Mouse (Mus musculus) olfactory bulb, adult 2 months (tissue): Measurements from ENCODE around the gene Klk13. TPM values are rescaled to one million over a fixed set of nuclear protein-coding genes. Genes with fewer than 3 reads are reported as not detected.
A peak's percentile ranks its signal among the peaks of the same experiment; 100 is the strongest.
"Not testable (repeated sequence)": the region's sequence is repeated elsewhere in the genome, so short reads cannot be mapped to it uniquely, and the experiment has no call there.

Experiments
- H3K27ac ChIP-seq: fragments of 200-500 bp; 2 replicates; pipeline ENCODE4 v1.5.1; 2012; ENCODE audit warnings: low read depth, low read length; ENCODE audit not compliant: insufficient read depth
- H3K4me1 ChIP-seq: fragments of 200-500 bp; 2 replicates; pipeline ENCODE4 v1.6.1; 2012; ENCODE audit warnings: low read length; ENCODE audit not compliant: control insufficient read depth, insufficient read depth
- H3K4me3 ChIP-seq: fragments of 200-500 bp; 2 replicates; pipeline ENCODE4 v1.5.1; 2012; ENCODE audit warnings: mild to moderate bottlenecking, low read depth, low read length, moderate library complexity; ENCODE audit not compliant: insufficient read depth
- CTCF ChIP-seq: fragments of 200-500 bp; IDR thresholded peaks from 2 replicates; pipeline ENCODE4 v1.5.1; 2012; ENCODE audit warnings: low read depth, mild to moderate bottlenecking, low read length, moderate library complexity; ENCODE audit not compliant: insufficient read depth
- POLR2A ChIP-seq: fragments of 200-500 bp; IDR thresholded peaks from 2 replicates; pipeline ENCODE4 v1.6.1; 2012; ENCODE audit warnings: mild to moderate bottlenecking, low read depth, low read length, moderate library complexity; ENCODE audit not compliant: insufficient read depth
- WGBS: fragments of 180-500 bp; shearing (Covaris S2); methylation state at CpG from one replicate; pipeline ENCODE4 v1.1.7; 2018; 5-methylcytosine and 5-hydroxymethylcytosine counted together
- polyA plus RNA-seq: library from polyadenylated mRNA; stranded (reverse); fragments of >200 nt; gene quantifications from 2 replicates; pipeline ENCODE4 v1.2.4, GENCODE M21; 2012; ENCODE audit warnings: low replicate concordance; ENCODE audit not compliant: missing spikeins, insufficient read depth, insufficient read length

The Klk13 gene
- polyA plus RNA-seq, 1 experiment, result not detected

DNA sequence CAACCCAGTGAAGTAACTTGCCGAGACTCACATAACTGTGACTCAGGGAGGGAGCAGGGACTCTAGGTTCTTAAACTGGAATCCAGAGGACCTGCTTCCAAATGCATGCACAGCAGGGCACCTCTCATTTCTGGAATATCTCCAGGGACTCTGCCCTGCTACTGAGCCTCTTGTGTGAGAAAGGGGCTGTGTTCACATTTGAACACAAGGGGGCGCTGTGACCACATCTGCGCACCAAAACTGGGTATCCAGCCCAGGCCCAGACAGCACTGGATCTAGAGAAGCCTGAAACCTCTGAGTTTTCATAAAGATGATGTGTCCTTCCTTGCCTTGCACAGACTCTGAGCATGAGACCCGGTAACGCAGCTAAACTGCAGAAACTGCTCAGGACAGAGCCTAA is 31.4 kb upstream of the Klk13 start:
- WGBS, result 22% methylated on average over 5 of the region's 5 CpGs
- Histone ChIP-seq H3K27ac (no peak overlapping the region), H3K4me1 (no peaks in the 10 kb centered on the region), H3K4me3 (no peak overlapping the region)
- TF ChIP-seq POLR2A, result no peak
- peak; percentile 65; the same call in 1 of the 2 replicates for TF ChIP-seq CTCF

DNA sequence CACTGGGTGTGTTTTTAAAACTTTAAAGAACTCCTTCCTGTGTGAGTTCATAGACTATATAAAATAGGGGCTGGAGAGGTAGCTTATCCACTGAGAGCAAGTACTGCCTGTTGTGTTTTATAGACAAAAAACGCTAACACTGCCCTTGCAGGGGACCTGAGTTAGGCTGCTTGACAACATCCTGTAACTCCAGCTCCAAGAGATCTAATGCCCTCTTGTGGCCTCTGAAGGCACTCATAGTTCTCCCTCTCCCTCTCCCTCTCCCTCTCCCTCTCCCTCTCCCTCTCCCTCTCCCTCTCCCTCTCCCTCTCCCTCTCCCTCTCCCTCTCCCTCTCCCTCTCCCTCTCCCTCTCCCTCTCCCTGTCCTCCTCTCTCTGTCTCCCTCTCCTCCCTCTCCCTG is 29.9 kb upstream of the Klk13 start:
- 26% methylated on average over 1 of the region's 1 CpGs for WGBS
- not testable (repeated sequence) for H3K4me3 ChIP-seq, H3K4me1 ChIP-seq, H3K27ac ChIP-seq

DNA sequence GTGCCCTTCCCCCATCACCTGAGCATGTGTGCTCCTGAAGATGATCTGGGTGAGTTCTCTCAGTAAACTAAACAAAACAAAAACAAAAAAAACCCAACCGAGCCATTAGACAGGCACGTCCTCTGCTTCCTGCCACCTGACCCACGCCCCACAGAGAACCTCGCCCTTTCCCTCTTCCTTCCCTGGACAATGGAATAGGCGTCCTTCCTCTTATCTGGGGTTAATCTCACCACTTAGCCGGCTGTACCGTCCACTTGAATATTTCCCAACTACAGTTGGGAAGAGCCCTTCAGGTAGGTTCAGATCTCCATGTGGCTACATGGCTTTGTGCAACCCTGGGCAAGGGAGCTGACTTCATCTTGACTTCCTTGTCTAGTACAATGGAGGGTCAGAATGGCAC is 27.3 kb upstream of the Klk13 start:
- Histone ChIP-seq H3K4me3 (no peak overlapping the region), H3K4me1 (peaks cover 4% of the 10 kb centered on the region; the same call in 1 of the 2 replicates), H3K27ac (no peak overlapping the region)
- 77% methylated on average over 7 of the region's 7 CpGs for WGBS
- TF ChIP-seq CTCF (no peak), POLR2A (no peak)

DNA sequence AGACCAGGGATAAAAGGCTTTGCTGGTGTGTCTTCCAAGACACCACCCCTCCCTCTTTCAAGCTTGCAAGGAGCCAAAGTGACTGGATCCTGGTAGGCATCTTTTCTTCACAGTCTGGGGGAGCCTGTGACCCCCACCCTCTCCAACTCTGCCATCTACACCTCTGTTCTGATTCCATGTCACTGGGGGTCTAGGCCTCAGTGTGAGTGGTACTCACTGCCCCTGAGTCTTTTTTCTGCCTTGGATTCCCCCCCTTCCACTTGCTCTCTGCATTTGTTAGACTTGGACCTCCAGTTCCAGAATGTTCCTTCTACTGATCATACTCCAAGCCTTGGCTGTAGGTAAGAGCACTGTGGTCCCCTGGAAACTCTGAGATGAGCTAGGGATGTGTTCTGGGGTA is 22.2 kb upstream of the Klk13 start, which contains the start of gene Klk14:
TSS of gene Klk14 (plus strand) at position 301 of the 400 bp plus-strand sequence.
- no peak within 1 kb of the TSS for H3K4me3 ChIP-seq
- no peak within 1 kb of the TSS for H3K27ac ChIP-seq
- no peak for TF ChIP-seq CTCF
- TF ChIP-seq POLR2A, result no peak
- H3K4me1 ChIP-seq, result peaks cover 4% of the 10 kb centered on the region; the same call in 1 of the 2 replicates

DNA sequence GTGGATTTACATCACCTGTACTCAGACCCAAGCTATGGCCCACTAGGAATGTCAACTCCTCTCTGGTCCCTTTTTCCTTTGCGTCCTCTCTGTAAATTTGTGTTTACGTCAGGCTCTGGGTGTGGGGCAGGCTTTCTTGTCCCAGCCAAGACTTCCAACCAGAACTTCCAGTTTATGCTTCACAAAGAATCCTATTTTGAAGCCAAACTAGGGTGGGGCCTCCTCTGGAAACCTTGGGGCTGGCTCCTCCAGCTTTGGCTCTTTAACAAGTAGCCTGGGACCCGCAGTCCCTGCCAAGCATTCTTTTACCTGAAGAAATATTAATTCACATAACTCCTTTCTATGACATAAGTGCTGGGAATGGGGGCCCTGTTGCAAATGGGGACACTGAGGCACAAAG is 2.3 kb upstream of the Klk13 start:
- TF ChIP-seq POLR2A (no peak), CTCF (no peak)
- H3K4me1 ChIP-seq, result peaks cover 8% of the 10 kb centered on the region; the same call in 1 of the 2 replicates
- WGBS, result 89% methylated on average over 3 of the region's 3 CpGs
- H3K27ac ChIP-seq, result no peak overlapping the region
- H3K4me3 ChIP-seq, result no peak overlapping the region

DNA sequence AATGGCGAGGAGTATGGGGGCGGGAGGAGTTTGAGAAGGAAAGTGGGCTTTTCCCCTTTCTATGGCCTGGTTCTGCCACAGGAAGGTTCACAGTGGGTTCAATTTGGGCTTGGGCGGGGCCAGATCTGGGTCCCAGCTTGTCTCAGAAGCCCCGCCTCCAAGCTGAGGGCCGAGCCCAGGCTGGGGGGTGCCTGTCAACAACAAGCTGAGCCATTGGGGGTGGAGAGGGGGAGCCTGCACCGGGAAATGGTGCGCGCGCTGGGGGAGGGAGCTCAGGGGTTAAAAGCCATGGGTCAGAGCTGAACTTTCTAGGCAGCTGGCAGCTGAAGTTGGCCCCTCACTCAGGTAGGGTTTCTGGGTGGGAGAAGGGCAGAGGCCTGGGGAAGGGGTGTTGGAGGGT is 550 bp downstream of the Klk13 start:
- Histone ChIP-seq H3K27ac (no peak overlapping the region), H3K4me3 (no peak overlapping the region), H3K4me1 (peaks cover 8% of the 10 kb centered on the region; the same call in 1 of the 2 replicates)
- TF ChIP-seq POLR2A (no peak), CTCF (no peak)
- WGBS, result 10% methylated on average over 9 of the region's 9 CpGs

DNA sequence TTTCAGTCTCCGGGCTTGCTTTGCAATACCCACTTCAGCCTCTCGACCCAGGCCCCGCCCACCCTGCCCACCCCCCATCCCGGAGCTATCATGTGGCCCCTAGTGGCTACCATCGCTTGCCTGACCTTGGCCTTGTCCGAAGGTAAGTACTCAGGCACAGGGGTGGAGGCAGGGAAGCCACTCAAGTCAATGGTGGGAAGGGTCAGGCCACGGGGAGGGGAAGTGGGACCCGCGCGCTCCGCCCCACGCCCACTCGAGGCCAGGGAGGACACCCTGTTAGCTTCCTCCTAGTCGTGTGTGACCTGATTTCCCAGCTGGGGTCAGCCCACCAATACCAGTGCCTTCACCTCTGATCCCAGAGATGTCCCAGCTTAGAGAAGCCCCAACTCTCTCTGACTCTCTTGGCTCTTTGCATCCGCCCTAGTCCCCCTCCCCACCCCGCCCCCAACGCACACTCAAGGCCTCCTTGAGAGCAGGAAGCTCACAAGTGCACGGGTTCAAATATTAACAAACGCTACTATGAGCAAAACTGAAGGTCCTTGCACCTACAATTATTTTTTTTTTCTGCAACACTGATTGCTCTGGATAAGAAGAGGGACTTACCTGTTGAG is 1.5 kb downstream of the Klk13 start:
- WGBS, result 14% methylated on average over 19 of the region's 19 CpGs
- Histone ChIP-seq H3K27ac (no peak overlapping the region), H3K4me3 (no peak overlapping the region), H3K4me1 (peaks cover 8% of the 10 kb centered on the region; the same call in 1 of the 2 replicates)
- TF ChIP-seq CTCF (no peak), POLR2A (no peak)

DNA sequence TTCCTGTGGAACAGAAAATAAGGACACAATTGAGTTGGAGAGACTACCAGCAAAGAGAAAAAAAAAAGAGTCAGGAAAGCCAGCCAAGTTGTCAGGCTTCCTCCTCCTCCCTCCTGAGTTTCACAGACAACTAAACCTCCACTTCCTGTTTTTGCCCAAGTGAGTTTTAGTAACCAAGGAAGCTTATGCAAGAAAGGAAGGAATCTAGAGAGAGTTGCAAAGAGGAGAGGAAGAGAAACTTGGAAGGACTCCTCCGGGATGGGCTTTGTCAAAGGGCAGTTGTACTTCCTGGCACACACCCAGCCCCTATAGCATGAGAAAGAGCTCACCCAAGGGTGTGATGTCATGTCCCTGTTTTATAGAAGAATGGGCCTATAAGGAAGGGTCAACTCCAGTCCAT is 35.4 kb downstream of the Klk13 start:
- WGBS, result 31% methylated on average over 1 of the region's 1 CpGs
- Histone ChIP-seq H3K27ac (no peak overlapping the region), H3K4me3 (no peak overlapping the region), H3K4me1 (no peaks in the 10 kb centered on the region)
- no peak for TF ChIP-seq CTCF
- no peak for TF ChIP-seq POLR2A

DNA sequence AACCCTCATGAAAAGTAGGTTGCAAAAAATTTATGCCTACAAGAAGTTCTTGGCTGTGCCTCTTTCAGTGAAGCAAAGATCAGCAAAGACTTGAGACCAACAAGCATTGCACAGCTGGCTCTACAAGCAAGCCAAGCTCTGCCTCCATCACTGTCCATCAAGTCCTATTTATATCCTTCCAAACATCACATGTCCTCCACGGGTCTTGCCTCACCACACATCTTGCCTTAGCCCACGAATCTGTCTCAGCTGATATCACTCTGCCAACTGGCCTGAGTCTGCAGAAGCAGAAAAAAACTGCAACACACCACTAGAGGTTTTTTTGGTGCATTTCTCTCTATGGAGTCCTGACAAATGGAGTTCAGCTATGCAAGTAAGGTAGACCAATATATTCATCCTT is 40.4 kb downstream of the Klk13 start:
- no peak overlapping the region for H3K4me3 ChIP-seq
- H3K27ac ChIP-seq, result no peak overlapping the region
- no peaks in the 10 kb centered on the region for H3K4me1 ChIP-seq
- TF ChIP-seq POLR2A (no peak), CTCF (no peak)
- 68% methylated on average over 2 of the region's 2 CpGs for WGBS

DNA sequence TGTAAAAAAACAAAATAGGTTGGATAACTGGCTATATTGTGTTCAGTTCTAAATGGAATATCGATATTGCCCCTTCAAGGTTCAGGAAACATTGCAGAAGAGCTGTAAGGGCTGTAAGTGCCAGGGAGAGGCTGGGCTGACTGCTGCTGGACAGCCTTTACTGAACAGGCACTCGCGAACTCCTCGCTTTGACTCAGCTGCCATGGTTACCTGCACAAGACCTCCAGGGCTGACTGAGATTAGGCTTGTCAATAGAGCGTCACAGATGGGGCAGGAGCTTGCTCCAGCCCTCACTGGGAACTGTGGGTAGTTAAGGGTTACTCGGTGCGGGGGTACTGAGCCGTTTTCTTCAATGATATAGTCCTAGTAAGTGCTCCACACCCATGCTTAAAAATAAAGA is 54.1 kb downstream of the Klk13 start:
- no peak overlapping the region for H3K4me3 ChIP-seq
- H3K27ac ChIP-seq, result no peak overlapping the region
- TF ChIP-seq POLR2A (no peak), CTCF (no peak)
- WGBS, result 31% methylated on average over 8 of the region's 8 CpGs
- H3K4me1 ChIP-seq, result no peaks in the 10 kb centered on the region
